Mouse (Mus musculus): ENCODE measurements around the gene Emd.

GRCm38 (mm10) chrX:74218496-74218895 is 36.0 kb upstream of the Emd start:
- no peak for TF ChIP-seq POLR2A (IDR thresholded peaks at IDR 0.05; ENCODE audit: borderline replicate concordance, insufficient read depth, low read length)
- TF ChIP-seq CTCF (IDR thresholded peaks at IDR 0.05; ENCODE audit: borderline replicate concordance, insufficient read depth, low read depth, low read length): no peak
